Mouse (Mus musculus): ENCODE data around the gene Spert. TPM values are rescaled to one million over a fixed set of nuclear protein-coding genes. Genes with fewer than 3 reads are reported as not detected.

The Spert gene
- total and polyA plus RNA-seq, 3 experiments: not detected

- dilution Hi-C loops (cut with MboI; ENCODE audit: extremely low pct_ligation_motif_present, extremely low pct_unique_long_range_greater_than_20kb, low sequenced_read_pairs): no loop called here
- H3K27me3 ChIP-seq (replicated peaks): no peaks in the 10 kb centered on the region
- no peaks in the 10 kb centered on the region for H3K79me2 ChIP-seq (replicated peaks; ENCODE audit: control insufficient read depth, extremely low read depth, insufficient read depth, poor library complexity, severe bottlenecking)
- no peak for TF ChIP-seq JUND (conservative IDR thresholded peaks at IDR 0.05; ENCODE audit: low read depth, low read length)
- no peak for TF ChIP-seq JUN (IDR thresholded peaks at IDR 0.05; ENCODE audit: insufficient read depth, low read depth, low read length)
- no peak for TF ChIP-seq RAD21 (IDR thresholded peaks at IDR 0.05; ENCODE audit: low read depth, low read length)
- TF ChIP-seq MYC (IDR thresholded peaks at IDR 0.05; ENCODE audit: low read depth, low read length): no peak
- TF ChIP-seq UBTF (IDR thresholded peaks at IDR 0.05; ENCODE audit: low read depth, low read length): no peak
- no peak for TF ChIP-seq MXI1 (IDR thresholded peaks at IDR 0.05; ENCODE audit: low read depth, low read length)
- no peak for TF ChIP-seq MAZ (IDR thresholded peaks at IDR 0.05; ENCODE audit: low read depth, low read length)
- TF ChIP-seq MEF2A (IDR thresholded peaks at IDR 0.05; ENCODE audit: borderline replicate concordance, low read depth, low read length): no peak
- no peak for TF ChIP-seq KAT2A (IDR thresholded peaks at IDR 0.05; ENCODE audit: insufficient replicate concordance, low read length)
- TF ChIP-seq CTCF (conservative IDR thresholded peaks at IDR 0.05 in 1 of 2, IDR thresholded peaks at IDR 0.05 in 1 of 2; ENCODE audit: low read depth in 2 of 2, low read length in 2 of 2): no peak
- TF ChIP-seq MAFK (IDR thresholded peaks at IDR 0.05; ENCODE audit: insufficient replicate concordance, low read length): no peak
- no peak for TF ChIP-seq TBP (conservative IDR thresholded peaks at IDR 0.05; ENCODE audit: low read depth, low read length)
- no peak for TF ChIP-seq GABPA (IDR thresholded peaks at IDR 0.05; ENCODE audit: insufficient replicate concordance, low read depth, low read length)
- TF ChIP-seq EP300 (IDR thresholded peaks at IDR 0.05; ENCODE audit: low read length): no peak
- no peak for TF ChIP-seq CHD2 (IDR thresholded peaks at IDR 0.05; ENCODE audit: low read length)
- no peak for TF ChIP-seq USF2 (conservative IDR thresholded peaks at IDR 0.05; ENCODE audit: low read depth, low read length)
- TF ChIP-seq PAX5 (IDR thresholded peaks at IDR 0.05; ENCODE audit: low read length): no peak
- TF ChIP-seq ZNF384 (IDR thresholded peaks at IDR 0.05; ENCODE audit: low read depth, low read length): no peak
- no peak for TF ChIP-seq USF1 (IDR thresholded peaks at IDR 0.05; ENCODE audit: low read depth, low read length)
- TF ChIP-seq SMC3 (IDR thresholded peaks at IDR 0.05; ENCODE audit: low read depth, low read length): no peak
- no peaks in the 10 kb centered on the region for H3K9me3 ChIP-seq (replicated peaks; ENCODE audit: low read length)
- no peak overlapping the region for H3K4me2 ChIP-seq (ENCODE audit: insufficient read depth, low read depth, poor library complexity, severe bottlenecking)
- no peak overlapping the region for H3K9ac ChIP-seq (ENCODE audit: insufficient read depth, low read depth)
- no peak for DNase-seq (ENCODE audit: extremely low read depth)
- no peak overlapping the region for H3K27ac ChIP-seq (ENCODE audit: insufficient read depth, low read depth)
- in situ Hi-C loops (cut with MboI; ENCODE audit: low pct_ligation_motif_present, low pct_unique_long_range_greater_than_20kb, low sequenced_read_pairs): no loop called here
- H3K4me1 ChIP-seq (ENCODE audit: control insufficient read depth in 1 of 2, insufficient read depth in 2 of 2): 0 out of 4 replicates have a peak, but pooled peaks cover 0 to 4% of the 10 kb centered on the region in 2 experiments
- no peak overlapping the region for H3K4me3 ChIP-seq (replicated peaks in 1 of 3; ENCODE audit: low read depth in 2 of 3, low read length in 2 of 3, poor library complexity in 1 of 3)
- no peaks in the 10 kb centered on the region for H3K36me3 ChIP-seq (replicated peaks in 1 of 2; ENCODE audit: control insufficient read depth in 1 of 2, insufficient read depth in 1 of 2, low read length in 1 of 2)
Measured at GRCm38 (mm10) chr14:75636107-75636506, 43.2 kb upstream of the Spert start.

DNA sequence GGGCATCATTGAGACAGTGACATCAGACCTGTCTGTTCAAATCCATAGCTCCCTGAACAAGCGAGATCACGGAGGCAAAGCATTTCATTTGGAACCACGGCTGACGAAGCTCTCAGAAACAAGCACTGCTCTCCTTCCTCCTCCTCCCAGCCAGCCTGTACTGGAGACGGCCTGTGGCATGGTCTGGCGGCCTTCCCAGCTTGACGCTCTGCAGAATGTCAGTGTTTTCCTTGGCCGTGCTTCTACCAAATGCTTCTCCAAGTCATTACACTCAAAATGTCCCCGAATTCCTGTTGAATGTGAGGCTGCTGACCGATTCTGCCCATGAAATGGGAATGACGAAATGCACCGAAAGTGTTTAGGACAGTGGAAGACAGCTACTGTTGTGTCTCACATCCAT lies 42.4 kb upstream of the Spert start:
- H3K4me3 ChIP-seq (replicated peaks in 1 of 3; ENCODE audit: low read depth in 2 of 3, low read length in 2 of 3, poor library complexity in 1 of 3): no peak overlapping the region
- H3K9ac ChIP-seq (ENCODE audit: insufficient read depth, low read depth): no peak overlapping the region
- H3K36me3 ChIP-seq (replicated peaks in 1 of 2; ENCODE audit: control insufficient read depth in 1 of 2, insufficient read depth in 1 of 2, low read length in 1 of 2): no peaks in the 10 kb centered on the region
- TF ChIP-seq ZNF384 (IDR thresholded peaks at IDR 0.05; ENCODE audit: low read depth, low read length) (no peak), RAD21 (IDR thresholded peaks at IDR 0.05; ENCODE audit: low read depth, low read length) (no peak), SMC3 (IDR thresholded peaks at IDR 0.05; ENCODE audit: low read depth, low read length) (no peak), CTCF (conservative IDR thresholded peaks at IDR 0.05 in 1 of 2, IDR thresholded peaks at IDR 0.05 in 1 of 2; ENCODE audit: low read depth in 2 of 2, low read length in 2 of 2) (no peak), POLR2AphosphoS2 (IDR thresholded peaks at IDR 0.05; ENCODE audit: low read depth, low read length) (no peak), HCFC1 (IDR thresholded peaks at IDR 0.05; ENCODE audit: low read depth, low read length) (no peak), JUN (IDR thresholded peaks at IDR 0.05; ENCODE audit: insufficient read depth, low read depth, low read length) (no peak), TBP (conservative IDR thresholded peaks at IDR 0.05; ENCODE audit: low read depth, low read length) (no peak), RCOR1 (conservative IDR thresholded peaks at IDR 0.05; ENCODE audit: low read depth, low read length) (no peak), ZKSCAN1 (IDR thresholded peaks at IDR 0.05; ENCODE audit: borderline replicate concordance, low read depth, low read length) (no peak), ZC3H11A (IDR thresholded peaks at IDR 0.05; ENCODE audit: low read depth, low read length) (no peak), JUND (conservative IDR thresholded peaks at IDR 0.05; ENCODE audit: low read depth, low read length) (no peak)
- H3K27me3 ChIP-seq (replicated peaks): no peaks in the 10 kb centered on the region
- H3K4me1 ChIP-seq (ENCODE audit: control insufficient read depth in 1 of 2, insufficient read depth in 2 of 2): 0 out of 4 replicates have a peak, but pooled peaks cover 0 to 4% of the 10 kb centered on the region in 2 experiments
- H3K4me2 ChIP-seq (ENCODE audit: insufficient read depth, low read depth, poor library complexity, severe bottlenecking): no peak overlapping the region
- H3K27ac ChIP-seq (ENCODE audit: insufficient read depth, low read depth): no peak overlapping the region
- H3K79me2 ChIP-seq (replicated peaks; ENCODE audit: control insufficient read depth, extremely low read depth, insufficient read depth, poor library complexity, severe bottlenecking): no peaks in the 10 kb centered on the region
- in situ Hi-C loops (cut with MboI; ENCODE audit: low pct_ligation_motif_present, low pct_unique_long_range_greater_than_20kb, low sequenced_read_pairs): no loop called here
- dilution Hi-C loops (cut with MboI; ENCODE audit: extremely low pct_ligation_motif_present, extremely low pct_unique_long_range_greater_than_20kb, low sequenced_read_pairs): no loop called here
- H3K9me3 ChIP-seq (replicated peaks; ENCODE audit: low read length): no peaks in the 10 kb centered on the region
- no peak for DNase-seq (ENCODE audit: extremely low read depth)
